Mouse (Mus musculus) MEL-GATA-1-ER (cell line): ENCODE results near the gene Fxyd1.

Source experiments
- DNase-seq: peaks from one replicate; pipeline ENCODE4 v3.0.0-alpha.2; 2012; ENCODE audit warnings: low read depth; ENCODE audit errors: extremely low read depth

The Fxyd1 gene

DNA sequence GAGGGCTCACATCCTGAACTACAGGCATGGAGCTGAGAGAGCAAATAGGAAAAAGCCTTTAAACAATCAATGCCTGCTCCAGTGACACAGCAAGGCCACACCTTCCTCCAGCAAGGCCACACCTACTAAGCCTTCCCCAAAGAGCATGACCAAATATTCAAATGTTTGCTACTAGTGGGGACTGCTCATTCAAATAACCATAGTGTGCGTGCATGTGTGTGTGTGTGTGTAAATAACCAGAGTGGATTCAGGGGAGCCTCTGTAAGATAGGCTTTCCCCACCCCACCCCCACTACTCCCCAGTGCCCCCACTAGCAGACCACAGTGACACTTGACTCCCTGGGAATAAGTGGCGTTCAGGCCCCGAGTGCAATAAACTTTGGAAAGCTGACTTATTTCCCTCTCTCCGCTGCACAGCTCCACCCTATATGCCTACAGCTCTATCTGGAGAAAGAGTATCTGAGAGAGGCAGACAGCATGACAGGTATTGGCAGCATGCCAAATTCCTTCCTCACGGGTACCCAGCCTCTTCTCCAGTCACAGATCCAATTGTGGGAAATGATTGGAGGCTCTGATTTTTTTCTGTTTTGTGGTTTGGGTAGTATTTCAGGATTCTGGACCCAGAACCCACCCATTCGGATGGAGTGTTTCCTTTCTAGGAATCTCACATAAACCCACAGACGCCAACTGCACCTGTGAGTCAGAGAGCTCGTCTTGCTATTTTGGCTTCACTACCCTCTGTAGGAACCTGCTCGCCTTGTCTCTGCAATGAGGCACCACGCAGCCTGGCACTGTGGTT, 39.7 kb downstream of the Fxyd1 start:
- DNase-seq = no peak

DNA sequence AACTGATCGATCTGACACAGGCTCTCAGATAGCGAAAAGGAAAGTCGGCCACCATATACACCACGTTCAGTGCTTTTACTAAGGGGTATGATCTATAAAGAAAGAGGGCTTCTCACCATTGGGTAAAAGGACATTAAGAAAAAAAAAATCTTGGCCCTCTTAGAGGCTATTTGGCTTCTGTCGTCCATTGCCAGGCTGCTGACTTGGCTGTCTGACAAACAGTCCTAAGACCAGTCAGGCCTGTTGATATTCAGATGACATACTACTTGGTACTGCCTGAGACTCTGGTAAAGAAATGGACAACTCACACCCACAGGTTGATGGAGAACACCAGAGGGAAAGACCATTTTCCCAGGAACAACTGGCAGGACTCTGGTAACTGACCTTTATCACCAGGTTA, 44.0 kb downstream of the Fxyd1 start:
- no peak for DNase-seq

DNA sequence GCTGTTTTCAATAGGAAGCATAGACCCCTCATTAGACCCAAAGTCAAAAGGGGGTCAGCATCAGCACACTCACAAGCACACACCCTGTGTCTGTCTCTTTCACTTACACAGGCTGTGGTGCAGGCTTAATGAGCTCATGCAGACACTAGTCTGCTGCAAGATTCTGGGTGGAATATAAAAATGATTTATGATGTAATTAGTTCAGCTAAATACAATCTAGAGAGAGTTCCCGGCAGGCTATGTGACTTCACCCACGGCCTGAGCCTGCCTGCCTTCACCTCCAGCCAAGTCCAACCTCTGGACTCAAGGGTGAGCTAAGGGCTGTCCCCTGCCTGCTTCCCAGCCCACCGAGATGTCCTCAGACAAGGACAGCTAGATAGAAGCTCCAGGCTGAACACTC, 48.1 kb downstream of the Fxyd1 start:
- no peak for DNase-seq

DNA sequence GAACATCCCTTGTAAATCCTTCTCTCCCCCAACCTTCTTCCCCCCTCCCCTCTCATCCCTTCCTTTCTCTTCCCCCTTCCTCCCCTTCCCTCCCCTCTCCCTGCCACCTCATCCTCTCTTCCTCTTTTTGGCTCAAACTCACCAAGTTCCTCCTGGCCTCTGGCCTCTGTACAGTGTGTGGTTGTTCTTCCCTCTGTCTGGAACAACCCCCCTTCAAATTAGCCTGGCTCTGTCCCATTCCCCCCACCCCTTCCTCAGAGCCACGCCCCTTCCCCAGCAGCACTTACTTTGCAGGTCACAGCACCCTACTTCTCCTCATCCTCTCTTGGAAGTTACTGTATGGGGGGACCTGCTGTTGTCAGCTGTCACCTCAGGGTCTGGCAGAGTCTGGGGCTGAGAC, 48.8 kb downstream of the Fxyd1 start:
- peak; percentile 46 for DNase-seq

DNA sequence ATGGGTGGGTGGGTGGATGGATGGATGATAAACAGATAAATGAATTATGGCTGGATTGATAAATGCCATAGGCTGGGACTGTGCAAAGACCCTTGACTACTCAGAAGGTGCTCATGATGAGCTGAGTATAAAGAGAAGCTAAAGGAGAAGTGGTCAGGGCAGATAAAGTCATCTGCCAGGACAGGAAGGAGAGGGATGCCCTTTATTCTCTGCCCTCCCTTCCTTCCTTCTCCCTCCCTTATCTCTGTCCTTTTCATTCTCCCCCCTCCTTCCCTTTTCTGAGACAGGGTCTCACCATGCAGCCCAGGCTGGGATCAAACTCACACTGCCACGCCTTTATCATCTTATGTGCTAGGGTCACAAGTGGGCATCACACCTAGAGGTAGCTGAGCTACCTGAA, 49.2 kb downstream of the Fxyd1 start:
- DNase-seq = peak; percentile 29

DNA sequence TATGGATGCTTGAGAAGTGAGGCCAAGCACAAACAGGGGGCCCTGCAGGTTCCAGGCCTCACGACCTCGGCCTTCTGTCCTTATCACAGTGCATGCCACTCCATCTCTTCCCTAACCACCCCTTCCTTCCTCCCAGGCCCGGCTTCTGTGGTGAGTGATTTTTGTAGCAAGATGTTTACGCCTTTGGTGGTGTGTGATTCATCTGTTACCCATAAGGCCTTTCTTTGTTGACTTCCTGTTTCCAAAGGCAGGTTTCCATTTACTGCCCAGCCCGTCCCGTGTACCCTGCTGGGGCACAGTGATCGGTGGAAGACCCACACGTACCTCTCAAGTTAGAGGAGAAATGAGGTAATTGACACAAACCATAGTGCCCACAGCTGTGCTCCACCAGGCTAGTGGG, 54.3 kb downstream of the Fxyd1 start:
- peak; percentile 78 for DNase-seq
